Mouse (Mus musculus) stomach, postnatal 0 days (tissue): ENCODE data around the gene Nipsnap3b. TPM values are rescaled to one million over a fixed set of nuclear protein-coding genes. Genes with fewer than 3 reads are reported as not detected.

Experiments used
- ATAC-seq: fragments of 200-750 bp; cut with Nextera tagmentation; 2 replicates; pipeline ENCODE4 v1.8.0; 2017; ENCODE audit not compliant: low FRiP score, low TSS enrichment
- DNase-seq: peaks from one replicate; pipeline ENCODE4 v3.0.0-alpha.2; 2016; ENCODE audit warnings: low spot score
- H3K27ac ChIP-seq: fragments of 300-500 bp; sonication (generic); replicated peaks from 2 replicates; pipeline ENCODE4 v1.5.1; 2014; ENCODE audit warnings: mild to moderate bottlenecking, control low read depth
- H3K27me3 ChIP-seq: fragments of 300-500 bp; sonication (generic); 2 replicates; pipeline ENCODE4 v1.6.1; 2014; ENCODE audit warnings: low read length; ENCODE audit not compliant: control insufficient read depth, insufficient read depth
- H3K36me3 ChIP-seq: fragments of 300-500 bp; sonication (generic); 2 replicates; pipeline ENCODE4 v1.6.1; 2014; ENCODE audit warnings: low read length, mixed read lengths; ENCODE audit not compliant: control insufficient read depth, insufficient read depth
- H3K4me1 ChIP-seq: fragments of 300-500 bp; sonication (generic); replicated peaks from 2 replicates; pipeline ENCODE4 v1.6.1; 2014; ENCODE audit warnings: antibody characterized with exemption; ENCODE audit not compliant: control insufficient read depth, insufficient read depth
- H3K4me2 ChIP-seq: fragments of 300-500 bp; sonication (generic); replicated peaks from 2 replicates; pipeline ENCODE4 v1.6.1; 2014; ENCODE audit warnings: low read depth, mild to moderate bottlenecking, control low read depth, moderate library complexity
- H3K4me3 ChIP-seq: fragments of 300-500 bp; sonication (generic); 2 replicates; pipeline ENCODE4 v1.5.1; 2014; ENCODE audit warnings: low read depth, low read length, control low read depth
- H3K9ac ChIP-seq: fragments of 300-500 bp; sonication (generic); 2 replicates; pipeline ENCODE4 v1.6.1; 2014; ENCODE audit warnings: mild to moderate bottlenecking, low read length, control low read depth, mixed read lengths
- H3K9me3 ChIP-seq: fragments of 300-500 bp; sonication (generic); 2 replicates; pipeline ENCODE4 v1.6.1; 2016; ENCODE audit warnings: low read length; ENCODE audit not compliant: control insufficient read depth
- CTCF ChIP-seq: IDR thresholded peaks from 2 replicates; pipeline ENCODE4 v1.5.1; 2016; ENCODE audit warnings: antibody characterized with exemption, low read depth, mild to moderate bottlenecking, moderate library complexity
- EP300 ChIP-seq: optimal IDR thresholded peaks from 2 replicates; pipeline ENCODE3; 2016; ENCODE audit warnings: antibody characterized with exemption
- WGBS: fragments of 180-500 bp; shearing (Covaris S2); extraction: QIAGEN DNeasy Blood & Tissue Kit; methylation state at CpG from one replicate; pipeline ENCODE4 v1.1.7; 2014; 5-methylcytosine and 5-hydroxymethylcytosine counted together
- polyA plus RNA-seq: library from polyadenylated mRNA; unstranded; fragments of >200 nt; fragmentation: Nextera tagmentation; extraction: Ambion mirVana; gene quantifications from 2 replicates; pipeline ENCODE4 v1.2.1, GENCODE M21; 2015

The Nipsnap3b gene
- polyA plus RNA-seq, 1 experiment from 2014 or later: 109 TPM

DNA sequence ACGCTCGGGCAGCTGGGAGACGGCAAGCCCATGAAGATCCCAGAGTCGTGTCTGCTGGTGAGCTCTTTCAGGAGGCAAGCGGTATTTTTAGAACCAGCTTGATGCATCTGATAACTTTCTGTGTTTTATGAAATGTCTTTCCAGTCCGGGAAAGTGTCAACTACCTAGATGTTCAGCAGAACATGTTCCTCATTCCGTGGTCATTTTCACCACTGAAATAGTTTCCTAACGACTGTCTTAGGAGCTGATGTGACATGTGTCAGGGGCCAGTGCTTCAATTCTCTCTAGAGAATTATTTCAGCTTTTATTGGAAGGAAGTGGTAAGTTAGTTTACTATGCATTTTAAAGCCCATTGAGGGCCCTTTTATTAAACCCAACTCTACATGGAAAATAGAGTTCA lies 11.5 kb upstream of the Nipsnap3b start:
- no peak overlapping the region for H3K9ac ChIP-seq
- H3K4me3 ChIP-seq: no peak overlapping the region
- no peak overlapping the region for H3K4me2 ChIP-seq
- H3K27ac ChIP-seq: no peak overlapping the region
- H3K27me3 ChIP-seq: no peaks in the 10 kb centered on the region
- H3K9me3 ChIP-seq: no peaks in the 10 kb centered on the region
- WGBS: 73% methylated on average over 8 of the region's 8 CpGs
- no peak for ATAC-seq
- DNase-seq: no peak
- no peaks in the 10 kb centered on the region for H3K4me1 ChIP-seq
- TF ChIP-seq CTCF (no peak), EP300 (no peak)
- H3K36me3 ChIP-seq: no peaks in the 10 kb centered on the region

DNA sequence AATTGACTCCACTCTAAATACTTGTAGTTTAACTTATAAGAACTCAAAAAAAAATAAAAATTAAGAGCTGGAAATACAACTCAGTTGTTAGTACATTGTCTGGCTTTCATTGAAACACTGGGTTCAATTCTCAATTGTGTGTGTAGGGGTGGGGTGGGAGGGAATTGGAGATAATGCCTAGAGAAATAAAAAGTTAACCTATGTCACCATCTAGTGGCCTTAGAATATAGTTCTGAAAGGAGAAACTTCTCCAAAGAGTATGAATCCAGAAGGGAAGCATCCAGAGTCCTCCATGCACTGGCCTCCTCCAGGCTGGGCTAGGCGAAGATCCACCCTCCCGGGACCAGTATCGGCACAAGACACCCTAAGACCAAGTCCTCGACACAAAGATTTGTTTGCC lies 2.5 kb upstream of the Nipsnap3b start:
- DNase-seq (no peak), ATAC-seq (no peak)
- no peaks in the 10 kb centered on the region for H3K9me3 ChIP-seq
- 62% methylated on average over 4 of the region's 4 CpGs for WGBS
- no peak overlapping the region for H3K27ac ChIP-seq
- H3K4me3 ChIP-seq: no peak overlapping the region
- no peak overlapping the region for H3K4me2 ChIP-seq
- H3K4me1 ChIP-seq: no peaks in the 10 kb centered on the region
- H3K36me3 ChIP-seq: no peaks in the 10 kb centered on the region
- TF ChIP-seq EP300 (no peak), CTCF (peak; percentile 57)
- no peak overlapping the region for H3K9ac ChIP-seq
- H3K27me3 ChIP-seq: no peaks in the 10 kb centered on the region

DNA sequence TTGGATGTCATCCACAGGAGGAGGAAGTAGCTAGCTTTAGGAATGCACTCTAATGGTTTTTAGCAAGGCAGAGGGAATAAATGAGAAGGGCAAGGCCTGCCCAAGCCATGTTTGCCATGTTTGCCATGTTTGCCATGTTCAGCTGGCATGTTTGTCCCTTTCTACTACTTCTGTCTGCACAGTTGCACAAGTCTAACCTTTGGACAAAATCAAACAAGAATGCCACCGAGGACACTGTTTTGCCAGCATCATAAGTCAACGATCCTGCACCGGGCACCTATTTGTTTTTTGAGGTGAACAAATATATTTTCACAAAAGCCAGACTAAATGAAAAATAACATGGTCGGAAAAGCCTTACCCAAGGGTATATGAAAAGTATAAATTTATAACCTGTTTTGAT lies 1.8 kb upstream of the Nipsnap3b start:
- no peak overlapping the region for H3K4me3 ChIP-seq
- H3K27ac ChIP-seq: no peak overlapping the region
- no peak for TF ChIP-seq EP300
- TF ChIP-seq CTCF: no peak
- DNase-seq: no peak
- no peaks in the 10 kb centered on the region for H3K27me3 ChIP-seq
- no peaks in the 10 kb centered on the region for H3K9me3 ChIP-seq
- 61% methylated on average over 4 of the region's 4 CpGs for WGBS
- no peak overlapping the region for H3K4me2 ChIP-seq
- no peak for ATAC-seq
- H3K36me3 ChIP-seq: no peaks in the 10 kb centered on the region
- H3K9ac ChIP-seq: no peak overlapping the region
- no peaks in the 10 kb centered on the region for H3K4me1 ChIP-seq

DNA sequence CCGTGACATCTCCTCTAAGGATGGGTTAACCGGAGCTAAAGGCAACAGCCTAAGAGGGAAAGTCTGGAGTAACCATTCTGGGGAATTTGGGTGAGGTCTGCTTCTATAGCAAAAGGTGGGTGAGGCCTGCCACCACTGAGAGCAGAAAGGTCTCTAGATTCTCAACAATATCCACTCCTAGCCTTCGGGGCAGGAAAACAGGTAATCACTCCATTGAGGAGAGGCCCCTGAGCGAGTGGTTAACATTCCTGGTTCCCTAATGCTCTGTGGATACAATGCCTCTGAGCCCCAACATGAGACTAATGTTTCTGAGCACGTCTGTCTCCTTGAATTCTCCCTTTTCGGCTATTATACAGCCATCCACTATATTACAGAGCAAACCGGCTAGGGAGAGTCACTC lies 2.7 kb downstream of the Nipsnap3b start:
- no peaks in the 10 kb centered on the region for H3K4me1 ChIP-seq
- H3K9ac ChIP-seq: no peak overlapping the region
- no peak for ATAC-seq
- H3K4me3 ChIP-seq: no peak overlapping the region
- no peaks in the 10 kb centered on the region for H3K27me3 ChIP-seq
- H3K4me2 ChIP-seq: no peak overlapping the region
- 91% methylated on average over 7 of the region's 7 CpGs for whole genome bisulfite sequencing
- no peak overlapping the region for H3K27ac ChIP-seq
- DNase-seq: no peak
- H3K36me3 ChIP-seq: peaks cover 17% of the 10 kb centered on the region
- 0 out of 2 replicates have a peak, but pooled peaks cover 2% of the 10 kb centered on the region for H3K9me3 ChIP-seq
- TF ChIP-seq CTCF: no peak
- TF ChIP-seq EP300: no peak

DNA sequence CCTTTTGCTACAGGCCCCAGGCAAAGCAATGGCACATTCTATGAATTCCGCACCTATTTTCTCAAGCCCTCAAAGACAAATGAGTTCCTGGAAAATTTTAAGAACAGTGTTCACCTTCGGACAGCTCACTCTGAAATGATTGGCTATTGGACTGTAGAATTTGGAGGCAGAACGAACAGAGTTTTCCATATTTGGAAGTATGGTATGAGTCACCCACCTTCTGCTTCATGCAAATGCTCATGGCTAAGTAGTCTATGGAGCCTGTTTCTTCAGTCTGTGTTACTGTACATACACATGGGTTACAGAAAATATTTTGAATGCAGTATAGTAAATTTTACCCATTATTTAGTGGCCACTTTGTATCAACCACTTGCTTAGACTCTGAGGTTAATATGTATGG lies 3.3 kb downstream of the Nipsnap3b start:
- H3K4me2 ChIP-seq: no peak overlapping the region
- TF ChIP-seq EP300: no peak
- no peak for TF ChIP-seq CTCF
- 92% methylated on average over 3 of the region's 3 CpGs for WGBS
- ATAC-seq: no peak
- no peak overlapping the region for H3K9ac ChIP-seq
- 0 out of 2 replicates have a peak, but pooled peaks cover 2% of the 10 kb centered on the region for H3K9me3 ChIP-seq
- H3K27me3 ChIP-seq: no peaks in the 10 kb centered on the region
- peaks cover 17% of the 10 kb centered on the region for H3K36me3 ChIP-seq
- H3K4me1 ChIP-seq: no peaks in the 10 kb centered on the region
- no peak for DNase-seq
- H3K27ac ChIP-seq: no peak overlapping the region
- H3K4me3 ChIP-seq: no peak overlapping the region

DNA sequence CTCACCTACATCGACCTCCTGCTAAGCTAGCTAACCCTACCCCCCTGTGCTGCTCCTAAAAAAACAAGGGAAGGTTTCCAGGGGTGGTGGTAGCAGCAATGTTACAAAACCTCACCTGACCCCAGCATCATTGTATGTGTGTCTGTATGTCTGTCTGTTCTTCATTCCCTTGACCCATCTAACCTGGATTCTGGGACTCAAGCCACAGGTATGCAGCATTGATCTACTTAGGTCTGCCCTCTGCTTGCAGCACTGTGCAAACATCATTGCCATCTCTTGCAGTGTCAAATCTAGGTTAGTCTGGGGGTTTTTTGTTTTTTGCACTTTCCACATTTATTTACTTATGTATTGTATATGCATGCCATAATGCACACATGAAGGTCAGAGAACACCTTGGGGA lies 6.7 kb downstream of the Nipsnap3b start:
- ATAC-seq (no peak), DNase-seq (no peak)
- Histone ChIP-seq H3K9me3 (0 out of 2 replicates have a peak, but pooled peaks cover 2% of the 10 kb centered on the region), H3K4me1 (no peaks in the 10 kb centered on the region), H3K4me2 (no peak overlapping the region), H3K27me3 (no peaks in the 10 kb centered on the region), H3K36me3 (peaks cover 24% of the 10 kb centered on the region), H3K27ac (no peak overlapping the region), H3K4me3 (no peak overlapping the region), H3K9ac (no peak overlapping the region)
- WGBS: 95% methylated on average over 1 of the region's 1 CpGs
- TF ChIP-seq CTCF: no peak
- TF ChIP-seq EP300: no peak
